Mouse (Mus musculus): ENCODE measurements around the gene Atp13a3. TPM values are rescaled to one million over a fixed set of nuclear protein-coding genes. Genes with fewer than 3 reads are reported as not detected.
"Not testable (repeated sequence)": the region's sequence is repeated elsewhere in the genome, so short reads cannot be mapped to it uniquely, and the experiment has no call there.

Atp13a3 gene
- polyA plus RNA-seq, 1 experiment from 2014 or later, result 17.8 TPM

DNA sequence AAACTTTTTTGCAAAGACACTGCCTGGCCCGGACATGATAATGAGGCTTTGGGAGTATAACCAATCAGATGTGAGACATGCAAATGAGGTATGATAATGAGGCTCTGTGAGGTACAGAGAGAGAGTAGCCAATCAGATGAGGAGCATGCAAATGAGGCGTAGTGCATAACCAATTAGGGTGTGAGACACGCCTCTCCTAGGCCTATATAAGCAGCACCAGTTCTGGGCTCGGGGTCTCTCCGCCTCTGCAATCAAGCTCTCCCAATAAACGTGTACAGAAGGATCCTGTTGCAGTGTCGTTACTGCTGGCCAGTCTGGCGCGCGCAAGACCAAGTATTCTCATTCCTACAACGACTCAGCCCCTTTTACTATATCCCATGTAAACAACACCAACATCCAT is 52.3 kb downstream of the Atp13a3 start:
- H3K4me2 ChIP-seq; ATAC-seq (ENCODE audit: insufficient number of reproducible peaks, low FRiP score); H3K4me1 ChIP-seq (replicated peaks); H3K9me3 ChIP-seq (replicated peaks); H3K27me3 ChIP-seq (replicated peaks); H3K27ac ChIP-seq (ENCODE audit: poor library complexity, severe bottlenecking); H3K9ac ChIP-seq; H3K4me3 ChIP-seq: not testable (repeated sequence)
- peaks cover 29% of the 10 kb centered on the region for H3K36me3 ChIP-seq
- WGBS, result 92% methylated on average over 11 of the region's 11 CpGs

DNA sequence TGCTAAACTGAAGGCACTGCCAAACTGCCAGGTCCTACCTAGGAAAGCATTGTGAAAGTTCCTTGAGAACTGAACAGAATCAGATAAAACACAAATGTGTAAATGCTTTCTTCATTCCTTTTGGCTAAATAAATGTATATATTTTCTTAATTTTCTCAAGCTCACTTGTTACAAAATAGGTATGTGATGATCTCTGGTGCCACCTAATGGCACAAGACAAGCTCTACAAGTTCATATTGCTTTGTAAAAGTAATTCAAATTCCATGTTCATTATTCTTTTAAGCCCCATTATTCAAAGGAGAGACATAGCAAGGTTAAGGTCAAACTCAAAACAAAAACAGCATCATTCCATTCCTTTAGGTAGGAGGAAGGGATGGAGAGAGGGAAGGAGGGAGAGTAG is 91.5 kb downstream of the Atp13a3 start:
- no peak for ATAC-seq (ENCODE audit: insufficient number of reproducible peaks, low FRiP score)
- Histone ChIP-seq H3K4me1 (replicated peaks) (peaks cover 6% of the 10 kb centered on the region), H3K36me3 (peaks cover 17% of the 10 kb centered on the region; the same call in 1 of the 2 replicates), H3K9me3 (replicated peaks) (no peaks in the 10 kb centered on the region), H3K27ac (ENCODE audit: poor library complexity, severe bottlenecking) (no peak overlapping the region), H3K4me3 (no peak overlapping the region), H3K4me2 (no peak overlapping the region), H3K9ac (no peak overlapping the region), H3K27me3 (replicated peaks) (peaks cover 30% of the 10 kb centered on the region)

DNA sequence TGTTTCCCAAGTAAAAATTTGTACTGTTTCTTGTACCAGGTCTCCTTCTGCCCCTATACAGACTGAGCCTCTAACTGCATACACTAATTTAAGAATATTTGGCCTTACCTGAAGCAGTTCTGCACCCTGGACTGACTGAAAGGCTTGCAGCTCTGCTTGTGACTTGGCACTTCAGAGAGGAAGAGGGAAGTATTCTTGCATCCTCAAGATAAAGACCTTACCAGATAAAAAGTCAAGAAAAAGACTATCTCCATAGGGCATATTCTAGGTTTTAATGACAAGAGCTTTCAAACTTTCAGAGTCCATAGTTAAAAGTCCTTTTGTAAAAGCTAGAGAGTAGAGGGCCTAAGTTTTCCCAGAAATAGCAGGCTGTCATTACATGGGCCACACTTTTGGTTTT is 95.1 kb downstream of the Atp13a3 start, which contains the start of gene Gp5:
TSS of gene Gp5 (minus strand) at position 133 of the 400 bp plus-strand sequence.
- H3K9me3 ChIP-seq (replicated peaks), result no peaks in the 10 kb centered on the region
- no peak for ATAC-seq (ENCODE audit: insufficient number of reproducible peaks, low FRiP score)
- H3K4me2 ChIP-seq, result peak within 1 kb of the TSS; percentile 99
- H3K27me3 ChIP-seq (replicated peaks), result peaks cover 63% of the 10 kb centered on the region
- peak within 1 kb of the TSS; percentile 50; the same call in 1 of the 2 replicates for H3K9ac ChIP-seq
- no peak within 1 kb of the TSS for H3K27ac ChIP-seq (ENCODE audit: poor library complexity, severe bottlenecking)
- H3K4me3 ChIP-seq, result peak within 1 kb of the TSS; percentile 61
- H3K36me3 ChIP-seq, result peaks cover 9% of the 10 kb centered on the region; the same call in 1 of the 2 replicates
- peaks cover 19% of the 10 kb centered on the region for H3K4me1 ChIP-seq (replicated peaks)

DNA sequence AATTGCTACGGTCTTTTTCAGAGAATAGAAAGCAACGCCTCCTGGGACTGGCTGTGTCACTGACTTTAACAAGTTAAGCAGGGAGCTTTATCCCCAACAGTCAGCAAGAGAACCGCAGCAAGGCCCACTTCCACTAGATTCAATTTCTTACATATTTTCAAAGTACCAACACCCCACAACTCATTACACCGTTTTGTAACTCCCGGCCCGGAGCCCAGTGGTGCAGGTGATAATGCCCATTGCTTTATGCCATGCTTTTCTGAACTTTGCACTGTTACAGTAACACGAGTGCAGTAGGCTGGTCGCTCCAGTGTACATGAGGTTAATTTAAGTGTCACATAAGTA is 95.6 kb downstream of the Atp13a3 start:
- Histone ChIP-seq H3K27me3 (replicated peaks) (peaks cover 63% of the 10 kb centered on the region), H3K4me2 (no peak overlapping the region), H3K4me3 (no peak overlapping the region; the same call in 1 of the 2 replicates), H3K27ac (ENCODE audit: poor library complexity, severe bottlenecking) (no peak overlapping the region), H3K9me3 (replicated peaks) (no peaks in the 10 kb centered on the region), H3K9ac (no peak overlapping the region), H3K36me3 (peaks cover 6% of the 10 kb centered on the region; the same call in 1 of the 2 replicates), H3K4me1 (replicated peaks) (peaks cover 19% of the 10 kb centered on the region)
- 55% methylated on average over 8 of the region's 8 CpGs for WGBS
- no peak for ATAC-seq (ENCODE audit: insufficient number of reproducible peaks, low FRiP score)

DNA sequence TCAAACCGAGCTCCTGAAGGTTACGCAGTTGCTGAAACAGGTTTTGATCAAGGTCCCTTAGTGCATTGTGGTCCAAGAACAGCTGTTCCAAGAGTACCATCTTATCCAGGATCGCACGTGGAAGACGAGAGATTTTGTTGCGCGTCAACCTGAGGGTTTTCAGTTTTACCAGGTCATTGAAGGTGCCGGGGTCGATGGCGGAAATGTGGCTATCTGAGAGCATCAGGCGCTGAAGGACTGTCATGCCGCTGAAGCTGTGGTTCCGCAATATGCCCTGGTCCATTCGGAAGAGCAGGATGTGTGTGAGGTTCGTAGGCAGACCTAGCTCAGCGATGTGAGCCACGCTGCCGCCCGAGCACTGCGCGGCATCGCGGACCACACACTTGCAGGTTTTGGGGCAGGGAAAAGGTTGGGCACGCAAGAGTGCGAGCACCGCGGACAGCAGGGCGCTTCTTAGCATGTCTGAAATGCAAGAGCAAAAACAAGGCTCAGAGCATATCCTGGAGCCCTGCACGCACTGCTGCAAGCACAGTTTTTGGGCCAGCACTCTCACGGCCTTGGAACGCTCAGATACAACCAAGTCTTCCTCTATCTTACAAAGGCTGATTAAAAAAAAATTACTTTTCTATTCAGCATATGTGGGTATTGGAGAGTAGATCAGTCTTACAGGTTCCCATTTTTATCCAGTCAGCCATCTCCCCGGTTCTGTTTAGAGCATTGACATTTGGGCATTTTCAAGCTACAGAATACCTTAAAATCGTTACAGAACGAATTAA is 96.2 kb downstream of the Atp13a3 start:
- peaks cover 65% of the 10 kb centered on the region for H3K27me3 ChIP-seq (replicated peaks)
- no peak for ATAC-seq (ENCODE audit: insufficient number of reproducible peaks, low FRiP score)
- H3K27ac ChIP-seq (ENCODE audit: poor library complexity, severe bottlenecking), result no peak overlapping the region
- H3K36me3 ChIP-seq, result peaks cover 2% of the 10 kb centered on the region; the same call in 1 of the 2 replicates
- no peaks in the 10 kb centered on the region for H3K9me3 ChIP-seq (replicated peaks)
- peak overlapping the region; percentile 50 for H3K9ac ChIP-seq
- peaks cover 19% of the 10 kb centered on the region for H3K4me1 ChIP-seq (replicated peaks)
- H3K4me3 ChIP-seq, result peak overlapping the region; percentile 61
- H3K4me2 ChIP-seq, result peak overlapping the region; percentile 99
- 5% methylated on average over 34 of the region's 34 CpGs for WGBS

DNA sequence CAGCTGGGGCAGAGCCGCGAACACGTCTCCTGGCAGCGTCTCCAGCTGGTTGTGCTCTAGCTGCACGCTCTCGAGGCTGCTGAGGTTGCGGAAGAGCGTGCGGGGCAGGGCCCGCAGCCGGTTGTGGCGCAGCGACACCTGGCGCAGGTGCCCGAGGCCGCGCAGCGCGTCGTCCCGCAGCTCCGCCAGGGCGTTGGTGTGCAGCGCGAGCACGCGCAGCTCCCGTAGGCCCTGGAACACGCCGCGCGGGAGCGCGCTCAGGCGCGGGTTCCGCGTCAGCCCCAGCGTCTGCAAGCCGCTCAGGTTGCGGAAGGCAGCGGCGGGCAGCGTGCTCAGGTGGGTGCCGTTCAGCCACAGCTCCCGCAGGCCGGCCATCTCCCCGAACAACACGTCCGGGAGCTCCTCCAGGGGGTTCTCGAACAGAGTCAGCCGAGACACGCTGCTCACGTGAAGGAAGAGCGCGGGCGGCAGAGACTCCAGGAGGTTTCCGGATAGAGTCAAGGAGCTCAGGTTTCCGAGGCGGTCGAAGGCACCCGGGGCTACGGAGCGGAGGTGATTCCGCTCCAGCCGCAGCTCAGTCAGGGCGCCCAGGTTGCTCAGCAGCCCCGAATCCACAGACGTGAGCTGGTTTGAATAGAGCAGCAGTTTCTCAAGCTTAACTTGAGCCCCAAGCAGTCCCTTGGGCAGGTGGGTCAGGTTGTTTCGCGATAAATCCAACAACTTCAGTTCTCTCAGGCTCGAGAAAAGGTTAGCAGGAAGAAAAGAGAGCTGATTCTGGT is 97.0 kb downstream of the Atp13a3 start:
- Histone ChIP-seq H3K27ac (ENCODE audit: poor library complexity, severe bottlenecking) (no peak overlapping the region), H3K27me3 (replicated peaks) (peaks cover 72% of the 10 kb centered on the region), H3K4me2 (peak overlapping the region; percentile 99), H3K4me1 (replicated peaks) (peaks cover 19% of the 10 kb centered on the region), H3K4me3 (peak overlapping the region; percentile 61), H3K36me3 (no peaks in the 10 kb centered on the region), H3K9me3 (replicated peaks) (no peaks in the 10 kb centered on the region), H3K9ac (peak overlapping the region; percentile 70)
- under 1% methylated on average over 72 of the region's 72 CpGs for WGBS
- ATAC-seq (ENCODE audit: insufficient number of reproducible peaks, low FRiP score), result no peak; the same call in 1 of the 2 replicates

DNA sequence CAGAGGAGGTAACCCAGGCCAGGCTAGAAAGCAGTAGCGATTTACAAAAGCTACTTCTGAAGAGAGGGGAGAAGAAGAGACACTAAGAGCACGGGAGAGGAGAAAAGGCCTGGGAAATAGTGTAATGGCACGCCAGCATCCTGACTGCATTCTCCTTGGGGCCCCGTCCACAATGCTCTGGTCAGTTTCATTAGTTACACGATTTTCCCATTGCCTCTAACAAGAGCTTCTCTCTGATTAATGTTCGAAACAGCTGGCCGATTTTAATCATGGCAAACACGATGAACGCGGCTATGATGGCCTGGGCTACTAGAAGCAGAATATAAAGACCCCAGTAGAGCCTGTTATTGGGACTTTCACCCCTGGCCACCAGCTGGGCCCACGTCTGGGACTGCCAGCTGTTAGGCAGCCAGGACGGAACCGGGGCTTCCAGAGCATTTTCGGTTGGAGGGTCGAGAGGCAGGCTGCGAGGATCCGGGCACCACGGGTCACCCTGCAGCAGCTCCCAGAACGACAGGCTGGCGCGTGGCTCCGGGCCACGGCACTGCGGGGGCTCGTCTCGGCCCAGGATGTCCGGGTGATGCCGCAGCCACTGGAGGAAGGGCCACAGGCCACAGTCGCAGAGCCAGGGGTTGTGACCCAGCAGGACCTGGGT is 97.7 kb downstream of the Atp13a3 start:
- peak overlapping the region; percentile 99 for H3K4me2 ChIP-seq
- no peak overlapping the region for H3K27ac ChIP-seq (ENCODE audit: poor library complexity, severe bottlenecking)
- H3K9ac ChIP-seq, result peak overlapping the region; percentile 70
- no peaks in the 10 kb centered on the region for H3K36me3 ChIP-seq
- H3K27me3 ChIP-seq (replicated peaks), result peaks cover 78% of the 10 kb centered on the region
- peaks cover 19% of the 10 kb centered on the region for H3K4me1 ChIP-seq (replicated peaks)
- no peaks in the 10 kb centered on the region for H3K9me3 ChIP-seq (replicated peaks)
- peak overlapping the region; percentile 61 for H3K4me3 ChIP-seq
- ATAC-seq (ENCODE audit: insufficient number of reproducible peaks, low FRiP score), result no peak
- WGBS, result 15% methylated on average over 29 of the region's 29 CpGs

DNA sequence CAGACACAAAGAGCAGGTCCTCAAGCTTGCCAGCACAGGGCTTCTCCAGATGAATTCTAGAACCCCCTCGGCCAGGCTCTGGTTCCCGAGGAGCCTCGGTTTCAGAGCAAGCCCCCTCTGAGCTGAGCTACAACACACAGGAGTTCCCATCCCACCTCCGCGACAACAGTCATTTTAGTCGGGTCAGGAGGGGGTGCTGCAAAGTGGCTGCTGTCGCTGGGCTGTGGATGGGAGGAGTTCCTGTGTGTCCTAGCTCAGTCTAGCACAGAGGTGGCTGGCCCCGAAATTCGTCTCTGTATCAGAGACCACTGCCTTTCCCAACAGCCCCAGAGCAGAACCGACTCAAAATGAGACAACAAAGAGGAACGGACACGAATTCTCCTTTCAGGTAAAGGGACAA is 98.5 kb downstream of the Atp13a3 start:
- WGBS, result 47% methylated on average over 12 of the region's 12 CpGs
- no peak for ATAC-seq (ENCODE audit: insufficient number of reproducible peaks, low FRiP score)
- no peak overlapping the region for H3K27ac ChIP-seq (ENCODE audit: poor library complexity, severe bottlenecking)
- peaks cover 85% of the 10 kb centered on the region for H3K27me3 ChIP-seq (replicated peaks)
- no peaks in the 10 kb centered on the region for H3K36me3 ChIP-seq
- no peak overlapping the region for H3K4me2 ChIP-seq
- H3K4me3 ChIP-seq, result no peak overlapping the region
- H3K9ac ChIP-seq, result no peak overlapping the region
- peaks cover 19% of the 10 kb centered on the region for H3K4me1 ChIP-seq (replicated peaks)
- H3K9me3 ChIP-seq (replicated peaks), result no peaks in the 10 kb centered on the region

DNA sequence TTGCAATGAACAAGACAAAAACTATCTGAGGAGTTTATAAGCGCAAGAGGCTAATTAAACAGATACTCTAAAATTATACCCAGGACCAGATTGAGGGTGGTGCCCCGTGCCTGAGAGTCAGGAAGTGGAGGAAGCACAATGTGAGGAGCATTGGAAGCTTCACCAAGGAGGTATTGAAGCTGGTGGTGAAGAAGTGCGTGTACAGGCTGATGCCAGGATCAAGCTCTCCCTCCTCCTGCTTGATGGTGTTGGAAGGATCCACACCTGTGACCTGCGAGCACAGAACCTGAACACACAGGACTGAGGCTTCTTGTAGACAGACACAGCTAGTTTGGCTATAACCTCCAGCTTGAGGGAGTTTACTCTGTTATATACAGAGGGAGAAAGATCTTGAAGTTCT is 99.7 kb downstream of the Atp13a3 start:
- Histone ChIP-seq H3K27me3 (replicated peaks) (peaks cover 86% of the 10 kb centered on the region), H3K4me2 (no peak overlapping the region), H3K9ac (no peak overlapping the region), H3K4me3 (no peak overlapping the region), H3K9me3 (replicated peaks) (no peaks in the 10 kb centered on the region), H3K27ac (ENCODE audit: poor library complexity, severe bottlenecking) (no peak overlapping the region), H3K4me1 (replicated peaks) (peaks cover 19% of the 10 kb centered on the region), H3K36me3 (no peaks in the 10 kb centered on the region)
- ATAC-seq (ENCODE audit: insufficient number of reproducible peaks, low FRiP score), result no peak
- 87% methylated on average over 4 of the region's 4 CpGs for WGBS

DNA sequence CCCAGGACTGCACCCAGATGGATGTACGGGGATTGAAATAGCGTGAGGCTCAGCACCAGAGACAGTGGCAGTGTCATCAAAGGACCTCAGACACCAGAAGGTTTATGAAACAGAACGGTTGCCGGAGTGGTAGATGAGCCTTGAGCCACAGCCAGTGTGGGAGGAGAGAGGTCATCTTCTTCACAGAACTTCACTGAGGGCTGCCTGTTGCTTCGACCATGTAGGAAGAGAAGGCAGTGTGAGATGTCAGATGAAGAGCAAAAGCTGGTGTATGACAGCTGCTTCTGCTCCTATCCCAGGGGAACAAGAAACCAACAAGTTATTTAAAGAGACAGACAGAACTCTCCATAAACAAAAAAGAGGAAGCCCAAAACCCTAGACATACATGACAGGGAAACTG is 101.5 kb downstream of the Atp13a3 start:
- Histone ChIP-seq H3K9ac (no peak overlapping the region), H3K27me3 (replicated peaks) (peaks cover 70% of the 10 kb centered on the region), H3K27ac (ENCODE audit: poor library complexity, severe bottlenecking) (no peak overlapping the region), H3K4me2 (no peak overlapping the region), H3K9me3 (replicated peaks) (no peaks in the 10 kb centered on the region), H3K36me3 (no peaks in the 10 kb centered on the region), H3K4me3 (no peak overlapping the region), H3K4me1 (replicated peaks) (peaks cover 13% of the 10 kb centered on the region)
- no peak for ATAC-seq (ENCODE audit: insufficient number of reproducible peaks, low FRiP score)
- WGBS, result 70% methylated on average over 5 of the region's 5 CpGs

DNA sequence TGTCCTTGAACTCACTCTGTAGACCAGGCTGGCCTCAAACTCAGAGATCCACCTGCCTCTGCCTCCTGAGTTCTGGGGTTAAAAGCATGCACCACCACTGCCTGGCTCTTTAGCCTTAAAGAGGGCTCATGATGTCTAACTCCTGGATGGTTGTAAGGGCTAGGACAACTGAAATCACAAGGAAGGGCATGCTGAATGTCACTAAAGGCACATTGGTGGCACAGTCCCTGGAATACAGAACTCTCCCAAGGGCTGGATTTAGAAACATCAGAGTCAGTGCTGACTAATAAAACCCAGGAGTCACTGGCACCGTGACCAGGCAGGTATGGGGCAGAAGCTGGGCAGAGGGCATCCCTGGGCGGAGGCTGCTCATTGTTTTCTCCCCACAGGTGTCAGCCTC is 102.4 kb downstream of the Atp13a3 start:
- H3K4me2 ChIP-seq, result no peak overlapping the region
- ATAC-seq (ENCODE audit: insufficient number of reproducible peaks, low FRiP score), result no peak
- no peak overlapping the region for H3K4me3 ChIP-seq
- peaks cover 65% of the 10 kb centered on the region for H3K27me3 ChIP-seq (replicated peaks)
- H3K9ac ChIP-seq, result no peak overlapping the region
- H3K4me1 ChIP-seq (replicated peaks), result peaks cover 5% of the 10 kb centered on the region
- WGBS, result 86% methylated on average over 2 of the region's 2 CpGs
- H3K27ac ChIP-seq (ENCODE audit: poor library complexity, severe bottlenecking), result no peak overlapping the region
- H3K36me3 ChIP-seq, result no peaks in the 10 kb centered on the region
- no peaks in the 10 kb centered on the region for H3K9me3 ChIP-seq (replicated peaks)
